25 mouse cellular contexts compared by ENCODE assay signal in genomic region chr5:122863053-122863452, GRCm38 (mm10). TPM values are rescaled to one million over a fixed set of nuclear protein-coding genes. Genes with fewer than 3 reads are reported as not detected.
DNase-seq lines count a peak whose midpoint lies in the region; ATAC-seq and TF ChIP-seq lines count a peak whose summit lies in the region.
"Had no signal": no experiment of that assay in that cellular context is flagged by ENCODE, and none has a peak within 500 bp of the region (broad histone marks: within the 10 kb centered on the region; RNA-seq: fewer than 3 reads in every experiment).

No protein-coding gene starts in this region.

- DNase-seq in heart, adult 11 months, result peak; percentile 69
- DNase-seq in heart, postnatal 25 days (ENCODE audit: low spot score), result no peak
- DNase-seq in 416B (ENCODE audit: low read depth) (peak; percentile 61), MEL (ENCODE audit: low read depth, low spot score) (peak; percentile 80), MEL-GATA-1-ER (ENCODE audit: extremely low read depth, low read depth) (peak; percentile 52)
- DNase-seq in urinary bladder, postnatal 25 days (ENCODE audit: low spot score), result no peak
- no peak for DNase-seq in adrenal gland, adult 8-10 months
- DNase-seq: adrenal gland, adult 2 months; adrenal gland, postnatal 10 days; adrenal gland, postnatal 14 days; adrenal gland, postnatal 25 days; adrenal gland, postnatal 36 days; B cell, adult 2 months; cerebellum, adult 11 months; cerebellum, adult 11-12 months; cerebellum, adult 18-20 months; cerebellum, adult 2 months; cerebellum, adult 8-10 months; cerebellum, adult 9-10 months had no signal

- intact Hi-C loops in heart, postnatal 25 days (cut with DNase I), result no loop called here

- no peak for TF ChIP-seq RAD21 in MEL (IDR thresholded peaks at IDR 0.05; ENCODE audit: low read depth, low read length)

- H3K4me2 ChIP-seq in neural tube, embryonic 15.5 days, result no peak overlapping the region

- no peak for TF ChIP-seq CTCF in MEL (IDR thresholded peaks at IDR 0.05 in 2 of 3, conservative IDR thresholded peaks at IDR 0.05 in 1 of 3; ENCODE audit: control insufficient read depth in 1 of 3, insufficient read depth in 1 of 3, low read depth in 2 of 3, low read length in 3 of 3, poor library complexity in 1 of 3, severe bottlenecking in 1 of 3)

- H3K9me3 ChIP-seq in MEL (replicated peaks; ENCODE audit: insufficient read depth, low read length), result no peaks in the 10 kb centered on the region
- H3K9me3 ChIP-seq in neural tube, embryonic 15.5 days (replicated peaks), result no peaks in the 10 kb centered on the region
- H3K9me3 ChIP-seq: G1E had no signal

- H3K79me2 ChIP-seq in MEL (ENCODE audit: control insufficient read depth, insufficient read depth, low read length, poor library complexity), result no peaks in the 10 kb centered on the region

- peak; percentile 24 to 55; a peak in 2 of 4 replicates for TF ChIP-seq EP300 in MEL (IDR thresholded peaks at IDR 0.05; ENCODE audit: low read depth in 1 of 2, low read length in 2 of 2)

- WGBS in neural tube, embryonic 15.5 days, result 96% methylated on average over 2 of the region's 2 CpGs

- ATAC-seq in neural tube, embryonic 15.5 days (ENCODE audit: low FRiP score), result no peak
- ATAC-seq: activated CD4-positive, CD25-positive, alpha-beta regulatory T cell, adult 4 months; CD4-positive, CD25-positive, alpha-beta regulatory T cell, adult 4 months; Patski had no signal

- peaks cover 9 to 10% of the 10 kb centered on the region in 2 experiments for H3K36me3 ChIP-seq in MEL (ENCODE audit: control insufficient read depth in 1 of 2, insufficient read depth in 2 of 2, low read length in 2 of 2)
- H3K36me3 ChIP-seq in neural tube, embryonic 15.5 days, result peaks cover 49% of the 10 kb centered on the region

- no peak overlapping the region for H3K4me3 ChIP-seq in MEL (ENCODE audit: control insufficient read depth in 1 of 2, insufficient read depth in 1 of 2, low read depth in 2 of 2, low read length in 2 of 2)
- H3K4me3 ChIP-seq in neural tube, embryonic 15.5 days (replicated peaks), result no peak overlapping the region

- H3K27me3 ChIP-seq in MEL (ENCODE audit: control insufficient read depth in 1 of 2, insufficient read depth in 2 of 2, low read length in 2 of 2), result no peaks in the 10 kb centered on the region
- no peaks in the 10 kb centered on the region for H3K27me3 ChIP-seq in neural tube, embryonic 15.5 days (replicated peaks)
- H3K27me3 ChIP-seq: CH12.LX, Patski had no signal

- TF ChIP-seq POLR2A in MEL (IDR thresholded peaks at IDR 0.05; ENCODE audit: control insufficient read depth in 1 of 2, insufficient read depth in 1 of 2, low read depth in 1 of 2, low read length in 2 of 2, poor library complexity in 1 of 2), result no peak

- H3K27ac ChIP-seq in MEL (ENCODE audit: control insufficient read depth, low read depth, low read length), result peak overlapping the region; percentile 2; the same call in 1 of the 2 replicates
- H3K27ac ChIP-seq in neural tube, embryonic 15.5 days (replicated peaks), result no peak overlapping the region

- no peak overlapping the region for H3K9ac ChIP-seq in MEL (ENCODE audit: control insufficient read depth, low read depth, low read length, poor library complexity, severe bottlenecking)
- H3K9ac ChIP-seq in neural tube, embryonic 15.5 days (replicated peaks), result no peak overlapping the region

- H3K4me1 ChIP-seq in MEL (ENCODE audit: control insufficient read depth in 1 of 2, insufficient read depth in 2 of 2, low read length in 2 of 2), result peaks cover 0 to 8% of the 10 kb centered on the region in 2 experiments; a peak in 1 of 4 replicates
- no peaks in the 10 kb centered on the region for H3K4me1 ChIP-seq in neural tube, embryonic 15.5 days

TF ChIP-seq in MEL, 35 proteins besides CTCF, POLR2A, EP300 and RAD21:
- TF ChIP-seq GATA1 (IDR thresholded peaks at IDR 0.05; ENCODE audit: low read depth, low read length) (peak; percentile 81), TAL1 (IDR thresholded peaks at IDR 0.05; ENCODE audit: low read length) (peak; percentile 10; the same call in 1 of the 2 replicates), TCF12 (IDR thresholded peaks at IDR 0.05; ENCODE audit: low read depth, low read length) (0 out of 2 replicates have a peak, but pooled peaks have one; percentile 38), ETS1 (IDR thresholded peaks at IDR 0.05; ENCODE audit: low read depth, low read length) (0 out of 2 replicates have a peak, but pooled peaks have one; percentile 49), TBP (IDR thresholded peaks at IDR 0.05; ENCODE audit: low read depth, low read length) (peak; percentile 99), MEF2A (IDR thresholded peaks at IDR 0.05; ENCODE audit: extremely low read depth, insufficient replicate concordance, low read depth, low read length, poor library complexity, severe bottlenecking) (no peak)

RNA-seq across cellular contexts. Expression of gene Rnf34, which starts 13.2 kb away (rescaled TPM):
- total RNA-seq in heart, postnatal 25 days (2021), result 10 to 100 TPM; 24.0 to 28.2 TPM
- 13.9 and 14.8 TPM in 2 replicates for total RNA-seq in MEL (2012; rRNA removed)
- polyA plus RNA-seq in MEL (2012; ENCODE audit: insufficient read depth in 1 of 2, insufficient read length in 2 of 2, low read depth in 1 of 2, low replicate concordance in 2 of 2, missing spikeins in 1 of 2), result 10 to 100 TPM in 1 of 2 experiments, not detected in 1; 27.4 TPM
- polyA plus RNA-seq in neural tube, embryonic 15.5 days (2015; fragmentation: Nextera tagmentation; extraction: Ambion mirVana), result 41.4 and 43.6 TPM in 2 replicates
- total RNA-seq in adrenal gland, adult 8-10 months (2022), result 10 to 100 TPM; 18.5 to 34.4 (median 27.0) TPM

RNA-seq across cellular contexts. Expression of gene Anapc5, which starts 41.9 kb away (rescaled TPM):
- total RNA-seq in heart, postnatal 25 days (2021), result 100 to 1,000 TPM; 161 to 165 TPM
- total RNA-seq in MEL (2012; rRNA removed), result 244 and 262 TPM in 2 replicates
- 100 to 1,000 TPM in 1 of 2 experiments, not detected in 1; 390 TPM for polyA plus RNA-seq in MEL (2012; ENCODE audit: insufficient read depth in 1 of 2, insufficient read length in 2 of 2, low read depth in 1 of 2, low replicate concordance in 2 of 2, missing spikeins in 1 of 2)
- 451 TPM in 2 replicates for polyA plus RNA-seq in neural tube, embryonic 15.5 days (2015; fragmentation: Nextera tagmentation; extraction: Ambion mirVana)
- 100 to 1,000 TPM; 157 to 222 (median 203) TPM for total RNA-seq in adrenal gland, adult 8-10 months (2022)

Comparison
In these comparisons a context has a peak if more than half of its experiments do, and no peak if none do; other contexts are left out.
1. DNase-seq: peak in heart, adult 11 months (single experiment), 416B (single experiment), MEL (single experiment) and MEL-GATA-1-ER (single experiment); none in heart, postnatal 25 days (single experiment), urinary bladder, postnatal 25 days (single experiment) and adrenal gland, adult 8-10 months (single experiment).